Mouse (Mus musculus) midbrain, embryonic 12.5 days (tissue): ENCODE data around the gene Ube2g2. TPM values are rescaled to one million over a fixed set of nuclear protein-coding genes. Genes with fewer than 3 reads are reported as not detected.

Source experiments
- ATAC-seq: fragments of 200-750 bp; cut with Nextera tagmentation; 2 replicates; pipeline ENCODE4 v1.8.0; 2017; ENCODE audit warnings: low read depth, moderate TSS enrichment, moderate library complexity; ENCODE audit not compliant: low FRiP score
- H3K27ac ChIP-seq: fragments of 300-500 bp; sonication (generic); replicated peaks from 2 replicates; pipeline ENCODE4 v1.5.1; 2016; ENCODE audit warnings: mild to moderate bottlenecking
- H3K27me3 ChIP-seq: fragments of 300-500 bp; sonication (generic); 2 replicates; pipeline ENCODE4 v1.6.1; 2016; ENCODE audit warnings: mild to moderate bottlenecking
- H3K36me3 ChIP-seq: fragments of 300-500 bp; sonication (generic); 2 replicates; pipeline ENCODE4 v1.6.1; 2016
- H3K4me1 ChIP-seq: fragments of 300-500 bp; sonication (generic); 2 replicates; pipeline ENCODE4 v1.6.1; 2016
- H3K4me2 ChIP-seq: fragments of 300-500 bp; sonication (generic); replicated peaks from 2 replicates; pipeline ENCODE4 v1.6.1; 2016; ENCODE audit warnings: mild to moderate bottlenecking, moderate library complexity
- H3K4me3 ChIP-seq: fragments of 300-500 bp; sonication (generic); 2 replicates; pipeline ENCODE4 v1.5.1; 2016; ENCODE audit warnings: mild to moderate bottlenecking
- H3K9ac ChIP-seq: fragments of 300-500 bp; sonication (generic); replicated peaks from 2 replicates; pipeline ENCODE4 v1.6.1; 2016; ENCODE audit warnings: mild to moderate bottlenecking, moderate library complexity
- H3K9me3 ChIP-seq: fragments of 300-500 bp; sonication (generic); 2 replicates; pipeline ENCODE4 v1.6.1; 2016; ENCODE audit warnings: mild to moderate bottlenecking
- WGBS: fragments of 180-500 bp; shearing (Covaris S2); methylation state at CpG from one replicate; pipeline ENCODE4 v1.1.7; 2016; 5-methylcytosine and 5-hydroxymethylcytosine counted together
- polyA plus RNA-seq: library from polyadenylated mRNA; unstranded; fragments of >200 nt; fragmentation: Nextera tagmentation; extraction: Ambion mirVana; gene quantifications from 2 replicates; pipeline ENCODE4 v1.2.1, GENCODE M21; 2016

Gene Ube2g2
- polyA plus RNA-seq, 1 experiment from 2014 or later: 84.2 TPM

- H3K9me3 ChIP-seq: no peaks in the 10 kb centered on the region
- 49% methylated on average over 2 of the region's 2 CpGs for WGBS
- H3K4me2 ChIP-seq: no peak overlapping the region
- peaks cover 12% of the 10 kb centered on the region for H3K36me3 ChIP-seq
- H3K4me3 ChIP-seq: no peak overlapping the region
- H3K4me1 ChIP-seq: peaks cover 24% of the 10 kb centered on the region
- no peak overlapping the region for H3K27ac ChIP-seq
- peak; percentile 72 for ATAC-seq
- H3K9ac ChIP-seq: no peak overlapping the region
- no peaks in the 10 kb centered on the region for H3K27me3 ChIP-seq
Measured at GRCm38 (mm10) chr10:77627497-77627896, 5.4 kb downstream of the Ube2g2 start.

GRCm38 (mm10) chr10:77629163-77629562 lies 7.1 kb downstream of the Ube2g2 start:
- Histone ChIP-seq H3K4me2 (no peak overlapping the region), H3K4me1 (peaks cover 14% of the 10 kb centered on the region), H3K27me3 (no peaks in the 10 kb centered on the region), H3K9ac (no peak overlapping the region), H3K27ac (no peak overlapping the region), H3K36me3 (peaks cover 26% of the 10 kb centered on the region), H3K4me3 (no peak overlapping the region), H3K9me3 (no peaks in the 10 kb centered on the region)
- ATAC-seq: no peak
- WGBS: 92% methylated on average over 3 of the region's 3 CpGs

- no peak overlapping the region for H3K4me2 ChIP-seq
- H3K36me3 ChIP-seq: peaks cover 29% of the 10 kb centered on the region
- H3K4me3 ChIP-seq: no peak overlapping the region
- H3K9me3 ChIP-seq: no peaks in the 10 kb centered on the region
- H3K27ac ChIP-seq: no peak overlapping the region
- ATAC-seq: no peak
- WGBS: 92% methylated on average over 1 of the region's 1 CpGs
- H3K27me3 ChIP-seq: no peaks in the 10 kb centered on the region
- peaks cover 7% of the 10 kb centered on the region; the same call in 1 of the 2 replicates for H3K4me1 ChIP-seq
- no peak overlapping the region for H3K9ac ChIP-seq
Measured at GRCm38 (mm10) chr10:77629970-77630369, 7.9 kb downstream of the Ube2g2 start.

DNA sequence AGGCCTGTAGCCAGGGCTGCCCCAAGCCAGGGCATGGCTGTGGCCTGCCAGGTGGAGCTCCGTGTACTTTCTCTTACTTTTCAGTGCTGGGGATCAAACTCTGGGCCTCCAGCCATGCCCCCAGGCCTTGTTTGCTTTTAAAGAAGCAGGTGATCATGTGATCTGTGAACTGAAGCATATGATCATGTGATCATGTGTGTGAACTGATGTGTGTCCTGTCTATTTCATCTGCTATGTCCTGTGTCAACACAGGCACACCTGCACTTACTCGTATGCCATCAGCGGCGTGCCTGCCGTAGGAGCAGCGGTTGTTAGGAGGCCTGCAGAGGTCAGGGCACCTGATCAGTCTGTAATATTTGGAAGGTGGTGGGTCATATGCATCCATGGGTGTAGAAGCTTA lies 11.9 kb downstream of the Ube2g2 start:
- no peak overlapping the region for H3K4me2 ChIP-seq
- peaks cover 11% of the 10 kb centered on the region for H3K4me1 ChIP-seq
- no peak overlapping the region for H3K27ac ChIP-seq
- H3K27me3 ChIP-seq: no peaks in the 10 kb centered on the region
- H3K4me3 ChIP-seq: no peak overlapping the region
- no peak overlapping the region for H3K9ac ChIP-seq
- WGBS: 83% methylated on average over 6 of the region's 6 CpGs
- H3K9me3 ChIP-seq: no peaks in the 10 kb centered on the region
- H3K36me3 ChIP-seq: peaks cover 62% of the 10 kb centered on the region
- ATAC-seq: no peak

GRCm38 (mm10) chr10:77634452-77635231 lies 12.6 kb downstream of the Ube2g2 start:
- Histone ChIP-seq H3K9ac (no peak overlapping the region), H3K27ac (no peak overlapping the region), H3K4me1 (peaks cover 12% of the 10 kb centered on the region), H3K4me3 (no peak overlapping the region), H3K27me3 (no peaks in the 10 kb centered on the region), H3K9me3 (no peaks in the 10 kb centered on the region), H3K36me3 (peaks cover 65% of the 10 kb centered on the region), H3K4me2 (no peak overlapping the region)
- no peak for ATAC-seq
- 66% methylated on average over 13 of the region's 13 CpGs for WGBS

GRCm38 (mm10) chr10:77636234-77636922 lies 14.3 kb downstream of the Ube2g2 start:
- Histone ChIP-seq H3K27me3 (no peaks in the 10 kb centered on the region), H3K4me2 (no peak overlapping the region), H3K4me3 (no peak overlapping the region), H3K27ac (no peak overlapping the region), H3K36me3 (peaks cover 77% of the 10 kb centered on the region), H3K9me3 (no peaks in the 10 kb centered on the region), H3K9ac (no peak overlapping the region), H3K4me1 (peaks cover 12% of the 10 kb centered on the region)
- no peak for ATAC-seq
- 90% methylated on average over 7 of the region's 7 CpGs for WGBS

DNA sequence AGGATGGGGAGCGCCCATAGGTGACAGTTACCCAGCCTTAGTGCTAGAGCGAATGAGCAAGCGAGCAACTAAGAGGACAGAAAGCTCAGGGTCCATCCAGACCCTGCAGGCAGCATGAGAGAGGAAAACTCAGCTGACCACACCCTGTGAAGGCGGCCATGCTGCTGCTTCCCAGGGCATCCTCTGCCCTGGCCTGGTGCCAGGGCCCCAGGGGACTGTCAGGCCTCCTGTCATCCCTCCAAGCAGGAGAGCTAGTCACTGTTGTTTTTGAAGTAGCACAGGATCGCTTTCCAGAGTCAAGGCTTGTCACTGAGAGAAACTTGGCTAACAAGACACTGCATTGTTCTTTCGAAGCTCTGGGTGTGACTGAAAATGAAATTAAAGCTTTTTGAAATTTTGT lies 16.9 kb downstream of the Ube2g2 start:
- no peak for ATAC-seq
- WGBS: 87% methylated on average over 6 of the region's 6 CpGs
- H3K9me3 ChIP-seq: no peaks in the 10 kb centered on the region
- H3K4me3 ChIP-seq: no peak overlapping the region
- H3K4me1 ChIP-seq: peaks cover 11% of the 10 kb centered on the region
- no peak overlapping the region for H3K9ac ChIP-seq
- no peak overlapping the region for H3K27ac ChIP-seq
- H3K4me2 ChIP-seq: no peak overlapping the region
- H3K27me3 ChIP-seq: no peaks in the 10 kb centered on the region
- peaks cover 76% of the 10 kb centered on the region for H3K36me3 ChIP-seq

DNA sequence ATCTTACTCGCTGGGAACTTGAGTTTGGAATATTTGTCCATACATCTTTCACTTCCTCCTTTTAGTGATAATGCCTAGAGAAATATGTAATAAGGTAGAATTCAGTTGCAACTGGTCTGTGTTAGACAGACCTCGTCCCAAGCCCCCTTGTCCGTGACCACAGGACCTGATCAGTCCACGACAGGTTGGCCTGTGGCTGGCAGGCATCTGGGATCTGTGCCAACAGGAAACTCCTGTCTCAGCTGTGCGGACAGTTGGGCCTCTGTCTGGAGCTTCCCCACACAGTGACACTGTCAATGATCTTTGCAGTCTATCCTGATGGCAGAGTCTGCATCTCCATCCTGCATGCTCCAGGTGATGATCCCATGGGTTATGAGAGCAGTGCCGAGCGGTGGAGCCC lies 21.1 kb downstream of the Ube2g2 start:
- no peaks in the 10 kb centered on the region for H3K27me3 ChIP-seq
- no peak overlapping the region for H3K4me3 ChIP-seq
- no peaks in the 10 kb centered on the region for H3K9me3 ChIP-seq
- no peak overlapping the region for H3K27ac ChIP-seq
- 89% methylated on average over 7 of the region's 7 CpGs for WGBS
- no peak overlapping the region for H3K4me2 ChIP-seq
- H3K9ac ChIP-seq: no peak overlapping the region
- no peak for ATAC-seq
- H3K4me1 ChIP-seq: peaks cover 5% of the 10 kb centered on the region
- peaks cover 76% of the 10 kb centered on the region for H3K36me3 ChIP-seq

DNA sequence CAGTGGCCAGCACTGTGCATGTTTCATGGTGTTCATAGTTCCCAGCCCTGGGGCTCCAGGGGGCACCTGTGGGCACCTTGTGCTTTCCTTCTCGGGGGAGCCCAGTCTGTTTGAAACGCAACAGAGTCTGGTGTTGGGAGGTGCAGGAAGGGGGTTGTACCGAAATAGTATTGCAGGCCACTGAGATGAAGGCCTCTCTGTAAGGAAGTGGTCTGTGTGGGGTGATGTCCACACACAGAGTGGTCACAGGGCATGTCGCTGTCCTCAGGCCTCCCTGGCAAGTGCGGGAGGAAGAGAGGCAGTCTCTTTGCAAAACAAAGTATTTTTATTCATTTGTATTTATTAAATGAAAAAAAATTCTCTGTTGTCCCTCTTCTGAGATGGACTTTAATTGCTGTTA lies 23.5 kb downstream of the Ube2g2 start:
- Histone ChIP-seq H3K27ac (no peak overlapping the region), H3K9ac (no peak overlapping the region), H3K4me2 (no peak overlapping the region), H3K4me1 (no peaks in the 10 kb centered on the region), H3K9me3 (no peaks in the 10 kb centered on the region), H3K4me3 (no peak overlapping the region), H3K27me3 (no peaks in the 10 kb centered on the region), H3K36me3 (peaks cover 60% of the 10 kb centered on the region)
- WGBS: 95% methylated on average over 5 of the region's 5 CpGs
- ATAC-seq: no peak

DNA sequence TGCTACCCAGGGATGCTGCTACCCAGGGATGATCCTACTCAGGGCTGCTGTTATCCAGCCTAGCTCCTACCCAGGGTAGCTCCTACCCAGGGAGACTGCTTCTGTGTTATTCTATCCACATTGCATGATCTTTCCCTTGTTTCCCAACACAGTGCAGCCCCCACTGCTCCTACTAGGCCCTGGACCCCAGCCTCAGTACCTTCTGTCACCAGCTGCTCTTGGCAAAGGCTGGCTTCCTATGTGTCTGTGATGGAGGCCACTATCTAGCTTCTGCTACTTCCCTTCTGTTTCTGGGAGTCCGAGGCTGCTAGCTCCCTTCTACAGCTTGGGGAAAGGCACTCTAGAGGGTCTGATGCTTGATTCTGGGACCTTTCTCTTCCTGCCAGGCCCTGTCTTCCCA lies 25.4 kb downstream of the Ube2g2 start:
- H3K4me2 ChIP-seq: no peak overlapping the region
- no peak overlapping the region for H3K4me3 ChIP-seq
- 92% methylated on average over 1 of the region's 1 CpGs for WGBS
- no peaks in the 10 kb centered on the region for H3K9me3 ChIP-seq
- H3K27me3 ChIP-seq: no peaks in the 10 kb centered on the region
- no peak overlapping the region for H3K27ac ChIP-seq
- H3K9ac ChIP-seq: no peak overlapping the region
- no peak for ATAC-seq
- no peaks in the 10 kb centered on the region for H3K4me1 ChIP-seq
- H3K36me3 ChIP-seq: peaks cover 43% of the 10 kb centered on the region

DNA sequence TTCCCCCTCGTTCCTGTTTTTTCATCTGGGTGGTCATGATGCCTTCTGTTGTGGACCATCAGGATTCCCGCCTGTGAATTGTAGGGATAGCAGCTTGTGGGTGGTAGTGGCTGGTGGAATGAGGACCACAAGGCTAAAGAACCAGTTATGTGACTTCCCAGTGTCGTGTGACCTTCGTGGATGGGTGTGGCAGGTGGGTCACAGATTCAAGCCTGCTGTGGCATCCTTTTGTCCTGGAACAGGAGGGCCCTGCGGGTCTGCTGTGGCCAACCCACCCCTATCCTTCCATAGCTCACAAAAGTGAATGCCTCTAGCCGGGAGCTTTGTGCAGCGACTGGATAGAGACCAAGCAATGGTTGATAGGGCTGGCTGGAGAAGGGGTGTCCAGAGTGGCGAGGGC lies 25.8 kb downstream of the Ube2g2 start:
- Histone ChIP-seq H3K27me3 (no peaks in the 10 kb centered on the region), H3K4me3 (no peak overlapping the region), H3K9ac (no peak overlapping the region), H3K9me3 (no peaks in the 10 kb centered on the region), H3K27ac (no peak overlapping the region), H3K4me1 (no peaks in the 10 kb centered on the region), H3K36me3 (peaks cover 41% of the 10 kb centered on the region), H3K4me2 (no peak overlapping the region)
- WGBS: 90% methylated on average over 8 of the region's 8 CpGs
- no peak for ATAC-seq

DNA sequence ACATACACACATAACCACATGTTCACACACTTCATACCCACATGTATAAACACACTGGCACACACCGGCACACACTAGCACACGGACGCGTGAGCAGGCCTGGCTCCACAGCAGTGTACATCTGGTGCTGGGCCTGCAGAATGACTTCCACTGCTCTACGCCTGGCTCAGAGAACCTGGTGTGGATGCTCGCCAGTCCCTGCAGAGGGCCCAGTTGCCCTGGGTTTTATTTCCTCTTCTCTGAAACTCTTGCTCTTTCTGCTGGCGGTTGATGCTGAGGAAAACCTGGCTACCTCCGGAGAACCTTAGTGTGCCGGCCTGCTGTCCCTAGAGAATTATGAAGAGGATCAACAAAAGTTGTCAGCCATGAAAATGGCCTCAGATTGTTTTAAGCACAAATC lies 30.0 kb downstream of the Ube2g2 start:
- Histone ChIP-seq H3K9me3 (no peaks in the 10 kb centered on the region), H3K36me3 (0 out of 2 replicates have a peak, but pooled peaks cover under 1% of the 10 kb centered on the region), H3K27ac (no peak overlapping the region), H3K9ac (no peak overlapping the region), H3K4me1 (no peaks in the 10 kb centered on the region), H3K27me3 (no peaks in the 10 kb centered on the region), H3K4me3 (no peak overlapping the region), H3K4me2 (no peak overlapping the region)
- no peak for ATAC-seq
- WGBS: 85% methylated on average over 9 of the region's 9 CpGs
